In the genomic region with DNA sequence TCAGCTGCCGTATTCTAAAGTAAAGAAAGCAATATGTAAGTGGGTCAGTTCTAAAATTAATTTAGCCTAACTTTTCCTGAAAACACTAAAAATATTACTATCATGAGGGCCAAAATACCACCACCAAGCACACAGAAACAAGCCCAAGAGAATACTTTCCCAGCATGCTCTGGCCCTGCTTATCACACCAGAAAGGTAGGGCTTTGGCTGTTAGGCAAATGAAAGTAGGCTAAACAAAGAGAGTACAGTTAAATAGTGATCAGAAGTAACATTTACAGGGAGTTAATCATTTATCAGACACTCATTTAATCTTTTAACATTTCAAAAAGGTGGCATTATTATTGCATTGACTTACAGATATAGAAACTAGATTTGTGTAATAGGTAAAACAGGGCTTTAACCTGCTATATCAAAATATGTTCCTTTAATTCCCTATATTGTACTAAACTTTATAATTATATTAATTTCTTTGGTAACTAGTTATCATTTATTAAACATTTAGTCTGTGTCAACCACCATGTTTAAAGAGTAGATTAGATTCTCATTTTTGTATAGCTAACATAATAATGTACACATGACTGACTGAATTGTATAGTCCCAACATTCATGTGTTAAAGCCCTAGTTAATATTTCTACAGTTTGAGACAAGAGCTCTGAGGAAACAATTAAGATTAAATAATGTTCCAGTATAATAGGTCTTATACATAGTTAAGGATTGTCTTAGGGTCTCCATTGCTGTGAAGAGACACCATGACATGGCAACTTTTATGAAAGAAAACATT, we compare ENCODE assay signal across 31 mouse cellular contexts. TPM values are rescaled to one million over a fixed set of nuclear protein-coding genes. Genes with fewer than 3 reads are reported as not detected.
DNase-seq lines count a peak whose midpoint lies in the region; ATAC-seq and TF ChIP-seq lines count a peak whose summit lies in the region.
"Had no signal": no experiment of that assay in that cellular context is flagged by ENCODE, and none has a peak within 500 bp of the region (broad histone marks: within the 10 kb centered on the region; RNA-seq: fewer than 3 reads in every experiment).

No protein-coding gene starts in this region.

- WGBS in intestine, embryonic 15.5 days = 90% methylated on average over 1 of the region's 1 CpGs
- WGBS in intestine, postnatal 0 days = 72% methylated on average over 1 of the region's 1 CpGs
- 88% methylated on average over 1 of the region's 1 CpGs for WGBS in intestine, embryonic 16.5 days
- WGBS in stomach, embryonic 14.5 days = 91% methylated on average over 1 of the region's 1 CpGs
- 89% methylated on average over 1 of the region's 1 CpGs for WGBS in stomach, embryonic 16.5 days

- TF ChIP-seq CTCF in intestine, postnatal 0 days (IDR thresholded peaks at IDR 0.05; ENCODE audit: low read depth) = no peak

- H3K36me3 ChIP-seq in intestine, embryonic 15.5 days = no peaks in the 10 kb centered on the region
- H3K36me3 ChIP-seq in intestine, postnatal 0 days (ENCODE audit: control insufficient read depth, insufficient read depth) = no peaks in the 10 kb centered on the region
- no peaks in the 10 kb centered on the region for H3K36me3 ChIP-seq in intestine, embryonic 16.5 days (ENCODE audit: control insufficient read depth, insufficient read depth, low read length)
- no peaks in the 10 kb centered on the region for H3K36me3 ChIP-seq in stomach, embryonic 14.5 days (ENCODE audit: control insufficient read depth, insufficient read depth, low read length)
- no peaks in the 10 kb centered on the region for H3K36me3 ChIP-seq in stomach, embryonic 16.5 days (ENCODE audit: control insufficient read depth, insufficient read depth, low read length)
- H3K36me3 ChIP-seq: embryonic facial prominence, embryonic 13.5 days; embryonic facial prominence, embryonic 15.5 days; forebrain, embryonic 10.5 days; forebrain, embryonic 12.5 days had no signal

- no peak overlapping the region for H3K4me3 ChIP-seq in intestine, embryonic 15.5 days (replicated peaks)
- no peak overlapping the region for H3K4me3 ChIP-seq in intestine, postnatal 0 days (ENCODE audit: low read depth, low read length)
- no peak overlapping the region for H3K4me3 ChIP-seq in intestine, embryonic 16.5 days (ENCODE audit: low read length)
- H3K4me3 ChIP-seq in stomach, embryonic 14.5 days (ENCODE audit: low read depth, low read length) = no peak overlapping the region
- H3K4me3 ChIP-seq in stomach, embryonic 16.5 days (replicated peaks; ENCODE audit: low read length) = no peak overlapping the region
- H3K4me3 ChIP-seq: embryonic facial prominence, embryonic 13.5 days; embryonic facial prominence, embryonic 15.5 days; erythroblast, embryonic 14.5 days; forebrain, embryonic 10.5 days; forebrain, embryonic 12.5 days had no signal

- H3K4me2 ChIP-seq in intestine, embryonic 15.5 days (replicated peaks) = no peak overlapping the region
- no peak overlapping the region for H3K4me2 ChIP-seq in intestine, postnatal 0 days (replicated peaks; ENCODE audit: low read depth)
- H3K4me2 ChIP-seq in intestine, embryonic 16.5 days (ENCODE audit: low read depth, low read length) = no peak overlapping the region
- no peak overlapping the region for H3K4me2 ChIP-seq in stomach, embryonic 14.5 days (replicated peaks; ENCODE audit: low read depth, low read length)
- no peak overlapping the region for H3K4me2 ChIP-seq in stomach, embryonic 16.5 days (ENCODE audit: low read depth, low read length)
- H3K4me2 ChIP-seq: embryonic facial prominence, embryonic 13.5 days; embryonic facial prominence, embryonic 15.5 days; forebrain, embryonic 12.5 days had no signal

- peak; percentile 78 for ATAC-seq in intestine, embryonic 15.5 days
- ATAC-seq in intestine, postnatal 0 days = no peak
- ATAC-seq in intestine, embryonic 16.5 days = peak; percentile 76
- peak; percentile 89 for ATAC-seq in stomach, embryonic 14.5 days (ENCODE audit: insufficient number of reproducible peaks, insufficient read depth, low FRiP score, low read depth)
- ATAC-seq in stomach, embryonic 16.5 days (ENCODE audit: insufficient read depth, low FRiP score) = peak; percentile 93
- no peak for ATAC-seq in monocyte, adult 5-6 weeks (replicated peaks; ENCODE audit: insufficient number of reproducible peaks, low FRiP score, low TSS enrichment, poor library complexity, severe bottlenecking)
- ATAC-seq: activated CD4-positive, CD25-positive, alpha-beta regulatory T cell, adult 4 months; forebrain, embryonic 14.5 days; forebrain, embryonic 16.5 days; Patski had no signal

- no peaks in the 10 kb centered on the region for H3K9me3 ChIP-seq in intestine, embryonic 15.5 days
- H3K9me3 ChIP-seq in intestine, postnatal 0 days (ENCODE audit: control insufficient read depth) = no peaks in the 10 kb centered on the region
- no peaks in the 10 kb centered on the region for H3K9me3 ChIP-seq in intestine, embryonic 16.5 days (ENCODE audit: control insufficient read depth, low read length)
- no peaks in the 10 kb centered on the region for H3K9me3 ChIP-seq in stomach, embryonic 14.5 days (ENCODE audit: control insufficient read depth, low read depth, low read length)
- H3K9me3 ChIP-seq in stomach, embryonic 16.5 days (replicated peaks; ENCODE audit: control insufficient read depth, low read length) = no peaks in the 10 kb centered on the region
- H3K9me3 ChIP-seq: embryonic facial prominence, embryonic 13.5 days; embryonic facial prominence, embryonic 15.5 days; forebrain, embryonic 10.5 days; forebrain, embryonic 12.5 days had no signal

- H3K27ac ChIP-seq in intestine, embryonic 15.5 days = no peak overlapping the region
- no peak overlapping the region for H3K27ac ChIP-seq in intestine, postnatal 0 days (ENCODE audit: low read depth, low read length)
- H3K27ac ChIP-seq in intestine, embryonic 16.5 days (ENCODE audit: low read length) = no peak overlapping the region
- peak overlapping the region; percentile 6; the same call in 1 of the 2 replicates for H3K27ac ChIP-seq in stomach, embryonic 14.5 days (ENCODE audit: low read length)
- peak overlapping the region; percentile 55 for H3K27ac ChIP-seq in stomach, embryonic 16.5 days (ENCODE audit: low read length)
- H3K27ac ChIP-seq: embryonic facial prominence, embryonic 13.5 days; embryonic facial prominence, embryonic 15.5 days; forebrain, embryonic 10.5 days; forebrain, embryonic 12.5 days had no signal

- no peaks in the 10 kb centered on the region for H3K27me3 ChIP-seq in intestine, embryonic 15.5 days (replicated peaks)
- H3K27me3 ChIP-seq in intestine, postnatal 0 days (replicated peaks; ENCODE audit: control insufficient read depth, insufficient read depth, low read length) = no peaks in the 10 kb centered on the region
- H3K27me3 ChIP-seq in intestine, embryonic 16.5 days (replicated peaks; ENCODE audit: control insufficient read depth, insufficient read depth, low read length) = no peaks in the 10 kb centered on the region
- no peaks in the 10 kb centered on the region for H3K27me3 ChIP-seq in stomach, embryonic 14.5 days (ENCODE audit: control insufficient read depth, insufficient read depth, low read length)
- no peaks in the 10 kb centered on the region for H3K27me3 ChIP-seq in stomach, embryonic 16.5 days (ENCODE audit: control insufficient read depth, insufficient read depth, low read length)
- H3K27me3 ChIP-seq: embryonic facial prominence, embryonic 13.5 days; embryonic facial prominence, embryonic 15.5 days; forebrain, embryonic 12.5 days; Patski had no signal

- H3K9ac ChIP-seq in intestine, embryonic 15.5 days = no peak overlapping the region
- no peak overlapping the region for H3K9ac ChIP-seq in intestine, postnatal 0 days (ENCODE audit: low read depth, low read length)
- no peak overlapping the region for H3K9ac ChIP-seq in intestine, embryonic 16.5 days (ENCODE audit: low read depth, low read length)
- no peak overlapping the region for H3K9ac ChIP-seq in stomach, embryonic 14.5 days (replicated peaks; ENCODE audit: low read depth, low read length)
- H3K9ac ChIP-seq in stomach, embryonic 16.5 days (ENCODE audit: low read length) = no peak overlapping the region
- H3K9ac ChIP-seq: embryonic facial prominence, embryonic 13.5 days; embryonic facial prominence, embryonic 15.5 days; forebrain, embryonic 12.5 days had no signal

- no peak for DNase-seq in urinary bladder, adult 18-20 months (ENCODE audit: low spot score in 2 of 2)
- no peak for DNase-seq in Muller cell, postnatal 12 days (ENCODE audit: inconsistent ontology term)
- DNase-seq: adrenal gland, postnatal 10 days; adrenal gland, postnatal 25 days; cerebellum, adult 11 months; cerebellum, adult 18-20 months; cerebellum, adult 8-10 months; cerebellum, adult 9-11 months; cerebellum, postnatal 14 days; cerebellum, postnatal 36 days; embryo, embryonic 11 days had no signal

- no peaks in the 10 kb centered on the region for H3K4me1 ChIP-seq in intestine, embryonic 15.5 days (replicated peaks)
- H3K4me1 ChIP-seq in intestine, postnatal 0 days (replicated peaks; ENCODE audit: control insufficient read depth, insufficient read depth, low read length) = no peaks in the 10 kb centered on the region
- no peaks in the 10 kb centered on the region for H3K4me1 ChIP-seq in intestine, embryonic 16.5 days (ENCODE audit: control insufficient read depth, insufficient read depth, low read length)
- no peaks in the 10 kb centered on the region for H3K4me1 ChIP-seq in stomach, embryonic 14.5 days (ENCODE audit: control insufficient read depth, insufficient read depth, low read length)
- H3K4me1 ChIP-seq in stomach, embryonic 16.5 days (ENCODE audit: control insufficient read depth, insufficient read depth, low read length) = no peaks in the 10 kb centered on the region
- H3K4me1 ChIP-seq: embryonic facial prominence, embryonic 13.5 days; embryonic facial prominence, embryonic 15.5 days; forebrain, embryonic 12.5 days had no signal

RNA-seq across cellular contexts. Expression of a gene that starts 32.3 kb away (rescaled TPM):
- 0.06 TPM in 1 of 2 replicates, not detected in the other for polyA plus RNA-seq in intestine, embryonic 15.5 days (2015; fragmentation: Nextera tagmentation; extraction: Ambion mirVana)
- polyA plus RNA-seq in intestine, postnatal 0 days (2015; fragmentation: Nextera tagmentation; extraction: Ambion mirVana) = not detected in 2 replicates
- not detected in 2 replicates for polyA plus RNA-seq in intestine, embryonic 16.5 days (2015; fragmentation: Nextera tagmentation; extraction: Ambion mirVana)
- polyA plus RNA-seq in stomach, embryonic 14.5 days (2014; fragmentation: Nextera tagmentation; extraction: Ambion mirVana) = 0.38 and 0.45 TPM in 2 replicates
- 1.8 and 2.5 TPM in 2 replicates for polyA plus RNA-seq in stomach, embryonic 16.5 days (2015; fragmentation: Nextera tagmentation; extraction: Ambion mirVana)
- total RNA-seq in monocyte, adult 5-6 weeks (2017) = not detected in 3 replicates
- total RNA-seq: adrenal gland, postnatal 25 days; common myeloid progenitor, adult 5-6 weeks; ES-E14; MEL had no signal
- polyA plus RNA-seq: activated CD4-positive, CD25-positive, alpha-beta regulatory T cell, adult 4 months; brain, embryonic 14.5 days; C2C12; embryonic facial prominence, embryonic 13.5 days; erythroblast, embryonic 14.5 days; forebrain, embryonic 10.5 days; forebrain, embryonic 12.5 days; forebrain, embryonic 14.5 days; forebrain, embryonic 16.5 days; Patski had no signal

Comparison
In these comparisons a context has a peak if more than half of its experiments do, and no peak if none do; other contexts are left out.
1. ATAC-seq: peak in intestine, embryonic 15.5 days (single experiment), intestine, embryonic 16.5 days (single experiment), stomach, embryonic 14.5 days (single experiment) and stomach, embryonic 16.5 days (single experiment); none in intestine, postnatal 0 days (single experiment) and monocyte, adult 5-6 weeks (single experiment).
2. H3K27ac ChIP-seq: peak in stomach, embryonic 14.5 days (single experiment) and stomach, embryonic 16.5 days (single experiment); none in intestine, embryonic 15.5 days (single experiment), intestine, postnatal 0 days (single experiment) and intestine, embryonic 16.5 days (single experiment).